Mouse (Mus musculus): ENCODE results near the gene Ftsj1.

DNA sequence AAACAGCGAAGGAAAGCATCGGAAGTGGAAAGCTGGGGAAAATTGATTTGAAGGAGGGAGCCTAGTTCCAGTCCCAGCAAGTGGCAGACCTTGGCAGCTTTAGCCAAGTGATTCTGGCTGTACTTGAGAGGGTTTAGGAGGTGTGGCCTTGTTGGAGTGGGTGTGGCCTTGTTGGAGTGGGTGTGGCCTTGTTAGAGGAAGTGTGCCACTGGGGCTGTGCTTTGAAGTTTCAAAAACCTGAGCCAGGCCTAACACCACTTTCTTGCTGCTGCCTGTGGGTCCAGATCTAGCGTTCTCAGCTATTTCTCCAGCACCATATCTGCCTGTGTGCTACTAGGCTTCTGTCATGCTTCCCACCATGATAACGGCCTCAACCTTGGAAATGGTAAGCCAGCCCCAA, 21.9 kb downstream of the Ftsj1 start:
- TF ChIP-seq POLR2A (IDR thresholded peaks at IDR 0.05; ENCODE audit: borderline replicate concordance, control insufficient read depth, low read depth, low read length) (no peak), CTCF (IDR thresholded peaks at IDR 0.05; ENCODE audit: control insufficient read depth, insufficient read depth, low read length) (no peak)
